Mouse (Mus musculus) left cerebral cortex, postnatal 25 days (tissue): ENCODE results near the gene Cnot2. TPM values are rescaled to one million over a fixed set of nuclear protein-coding genes. Genes with fewer than 3 reads are reported as not detected.

Source experiments
- DNase-seq, 2 experiments: peaks; one replicate each; pipeline ENCODE4 v3.0.0; 2022; ENCODE audit warnings: low spot score in 2 of 2, mixed read lengths in 1 of 2
- intact Hi-C: fragments of 180-260 bp; cut with DNase I; formaldehyde crosslinking; loops from one replicate; pipeline ENCODE4 v1.15.1; 2025
- microRNA-seq, 2 experiments: library from miRNA; unstranded; fragments of <30 nt; microRNA quantifications; one replicate each; pipeline ENCODE4 v1.2.0; 2022
- total RNA-seq, 2 experiments: library from RNA; stranded (reverse); gene quantifications; 2 replicates each; pipeline ENCODE4 v1.2.3; 2021

The Cnot2 gene
- total RNA-seq, 2 experiments from 2014 or later, result 76.6 to 80.8 TPM

- intact Hi-C loops, result no loop called here
- DNase-seq, result no peak
Measured at GRCm38 (mm10) chr10:116444826-116445225, 136.5 kb downstream of the Cnot2 start.

- no peak for DNase-seq
- intact Hi-C loops, result no loop called here
Measured at GRCm38 (mm10) chr10:116444371-116444770, 136.9 kb downstream of the Cnot2 start.

GRCm38 (mm10) chr10:116440946-116441345 is 140.4 kb downstream of the Cnot2 start:
- intact Hi-C loops, result no loop called here
- no peak for DNase-seq

- peak in 1 of 2 experiments; percentile 33 for DNase-seq
- intact Hi-C loops, result no loop called here
Measured at GRCm38 (mm10) chr10:116440088-116440487, 141.2 kb downstream of the Cnot2 start.

GRCm38 (mm10) chr10:116435455-116435854 is 145.9 kb downstream of the Cnot2 start:
- intact Hi-C loops, result no loop called here
- DNase-seq, result peak in 1 of 2 experiments; percentile 57

Small RNA genes within 50 kb of the gene (microRNA-seq; reads per million reads assigned to microRNA genes)
- gene Gm25190, result 0 reads per million in 2 experiments

Other genes with a start within 250 kb of the Cnot2 start
- 100 to 1,000 TPM in 1 of 2 experiments, 10 to 100 TPM in 1; 97.3 to 109 TPM for gene Kcnmb4, start 107.6 kb downstream of the Cnot2 start, total RNA-seq